Mouse (Mus musculus): ENCODE results near the gene Asrgl1.

DNA sequence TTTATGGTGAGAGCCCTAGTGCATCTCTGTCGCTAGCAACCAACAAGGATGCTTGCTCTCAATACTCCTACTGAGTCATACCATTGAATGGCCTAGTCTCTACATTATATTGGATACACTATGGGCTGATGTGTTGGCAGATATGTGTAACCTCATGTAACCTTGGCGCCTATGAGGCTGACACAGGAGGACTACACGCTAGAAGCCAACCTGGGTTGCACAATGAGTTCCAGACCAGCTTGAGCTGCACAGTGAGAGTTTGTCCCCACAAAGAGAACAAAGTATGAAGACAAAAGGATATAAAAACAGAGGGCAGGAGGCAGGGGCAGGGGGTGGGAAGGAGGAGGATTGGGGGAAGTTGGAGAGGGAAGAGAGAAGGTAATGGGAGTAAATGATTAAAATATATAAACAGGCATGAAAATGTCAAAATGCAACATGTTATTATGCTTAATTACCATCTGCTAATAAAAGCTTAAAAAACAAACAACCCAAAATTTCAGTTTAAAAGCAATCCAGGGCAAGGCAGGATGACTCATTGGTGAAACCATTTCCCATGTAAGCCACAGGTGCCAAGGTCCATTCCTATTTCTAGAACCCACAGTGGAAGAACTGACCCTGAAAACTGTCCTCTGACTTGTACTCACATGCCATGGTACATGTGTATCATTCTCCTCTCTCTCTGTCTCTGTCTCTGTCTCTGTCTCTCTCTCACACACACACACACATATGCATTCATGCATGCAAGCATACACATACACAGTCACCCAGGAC, 15.6 kb downstream of the Asrgl1 start:
- TF ChIP-seq TAL1 (conservative IDR thresholded peaks at IDR 0.05; ENCODE audit: low read depth, low read length) (no peak), CTCF (IDR thresholded peaks at IDR 0.05; ENCODE audit: low read depth, low read length) (no peak), GATA2 (IDR thresholded peaks at IDR 0.05; ENCODE audit: borderline replicate concordance, low read depth, low read length) (no peak), GATA1 (IDR thresholded peaks at IDR 0.05; ENCODE audit: borderline replicate concordance, low read length) (no peak)
